Mouse (Mus musculus) frontal cortex, postnatal 25 days (tissue): ENCODE data around the gene Fbxl13.

Experiments
- DNase-seq, 2 experiments: peaks; one replicate each; pipeline ENCODE4 v3.0.0; 2022; ENCODE audit warnings: low spot score in 2 of 2

The Fbxl13 gene

GRCm38 (mm10) chr5:21519166-21519565, 126.3 kb downstream of the Fbxl13 start:
- DNase-seq, result no peak

DNA sequence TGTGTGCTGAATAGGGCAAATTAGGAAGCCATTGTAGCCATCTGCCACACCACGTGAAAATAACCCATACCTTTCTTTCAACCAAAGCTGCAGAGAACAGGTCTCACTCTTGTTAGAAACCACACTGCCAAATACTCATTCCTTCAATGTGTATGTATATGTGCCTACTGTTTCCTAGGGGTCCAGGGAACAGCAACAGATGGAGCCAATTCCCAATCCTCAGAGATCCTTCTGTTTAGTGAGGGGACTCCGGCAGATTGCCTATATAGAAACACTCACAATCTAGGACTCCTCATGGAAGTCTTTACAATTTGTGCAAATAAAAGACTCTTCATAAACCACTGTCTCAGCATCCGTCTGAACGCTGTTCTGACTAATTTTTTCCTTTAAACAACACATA, 127.2 kb downstream of the Fbxl13 start:
- DNase-seq, result no peak

- no peak for DNase-seq
These were observed 127.9 kb downstream of the Fbxl13 start for GRCm38 (mm10) chr5:21517562-21517961.

GRCm38 (mm10) chr5:21513363-21513762, 132.1 kb downstream of the Fbxl13 start:
- DNase-seq, result no peak

DNA sequence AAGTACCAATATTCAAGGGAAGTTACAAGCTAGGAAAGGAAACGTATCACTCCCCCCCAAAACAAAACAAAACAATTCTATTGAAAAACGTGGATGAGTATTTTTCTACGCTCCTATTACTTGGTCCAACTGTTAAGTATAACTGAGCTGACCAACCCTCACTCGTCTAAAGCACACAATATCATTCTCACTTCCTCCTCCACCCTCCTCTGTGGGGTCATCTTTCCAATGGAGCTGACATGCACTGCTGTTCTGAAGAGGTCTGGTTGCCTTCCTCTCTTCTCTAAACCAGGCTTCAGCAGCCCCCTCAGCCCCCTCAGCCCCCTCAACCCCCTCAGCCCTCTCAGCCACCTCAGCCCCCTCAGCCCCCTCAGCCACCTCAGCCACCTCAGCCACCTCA, 135.6 kb downstream of the Fbxl13 start:
- DNase-seq, result no peak

GRCm38 (mm10) chr5:21506887-21507286, 138.5 kb downstream of the Fbxl13 start:
- no peak for DNase-seq

DNA sequence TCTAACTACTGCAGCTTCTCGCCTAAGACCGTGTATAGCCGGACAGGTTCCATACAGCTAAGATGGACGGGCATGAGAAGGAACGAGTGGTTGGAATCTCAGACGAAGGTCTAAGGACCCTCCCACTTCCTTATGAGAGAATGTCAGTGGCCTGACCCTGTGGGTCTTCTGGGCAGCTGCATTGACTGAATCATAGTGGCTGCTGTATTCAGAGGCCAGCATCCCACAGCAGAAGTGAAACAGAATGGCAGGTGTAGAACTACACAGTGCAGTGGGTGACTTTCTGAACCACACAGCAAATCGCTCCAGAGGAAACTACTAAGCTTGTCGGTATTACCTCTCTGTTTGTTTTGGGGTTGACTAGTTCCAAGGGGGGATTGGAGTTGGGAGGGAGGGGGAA, 140.3 kb downstream of the Fbxl13 start:
- DNase-seq, result no peak

GRCm38 (mm10) chr5:21502936-21503610, 142.4 kb downstream of the Fbxl13 start:
- no peak for DNase-seq

DNA sequence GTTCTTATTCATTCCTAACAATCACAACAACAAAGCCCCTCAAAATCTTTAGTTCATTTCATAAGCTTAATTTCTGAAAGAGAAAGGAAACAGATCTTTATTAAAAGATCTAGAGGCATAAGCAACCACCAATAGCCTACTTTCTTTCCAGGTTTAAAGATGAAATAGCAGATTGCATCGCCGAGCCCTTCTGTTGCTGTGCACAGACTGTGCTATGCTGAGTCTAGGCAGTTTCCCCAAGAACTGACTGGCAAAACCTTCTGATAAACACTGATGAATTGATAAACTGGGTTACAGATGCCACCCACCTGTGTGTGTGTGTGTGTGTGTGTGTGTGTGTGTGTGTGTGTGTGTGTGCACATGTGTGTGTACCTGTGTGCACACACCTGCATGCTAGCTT, 144.5 kb downstream of the Fbxl13 start:
- no peak for DNase-seq

DNA sequence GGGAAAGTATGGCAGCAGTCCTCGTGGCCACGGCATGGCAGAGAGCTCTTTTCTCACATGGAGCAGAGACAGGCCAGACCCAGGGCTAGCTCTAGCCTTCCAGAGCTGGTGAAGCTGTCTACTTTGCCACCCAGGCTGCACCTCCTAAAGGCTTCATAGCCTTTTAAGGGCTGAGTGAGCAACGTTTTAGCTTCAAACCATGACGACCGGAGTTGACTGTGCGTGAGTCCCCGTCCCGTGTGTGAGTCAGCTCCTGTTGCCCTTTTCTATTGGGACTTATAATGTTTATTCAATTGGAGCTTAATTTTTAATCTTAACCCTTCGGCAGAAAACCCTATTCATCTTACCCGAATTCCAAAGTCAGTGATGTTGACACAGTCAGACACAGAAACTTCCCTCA, 145.3 kb downstream of the Fbxl13 start:
- no peak for DNase-seq

GRCm38 (mm10) chr5:21498925-21499324, 146.5 kb downstream of the Fbxl13 start:
- no peak for DNase-seq

DNA sequence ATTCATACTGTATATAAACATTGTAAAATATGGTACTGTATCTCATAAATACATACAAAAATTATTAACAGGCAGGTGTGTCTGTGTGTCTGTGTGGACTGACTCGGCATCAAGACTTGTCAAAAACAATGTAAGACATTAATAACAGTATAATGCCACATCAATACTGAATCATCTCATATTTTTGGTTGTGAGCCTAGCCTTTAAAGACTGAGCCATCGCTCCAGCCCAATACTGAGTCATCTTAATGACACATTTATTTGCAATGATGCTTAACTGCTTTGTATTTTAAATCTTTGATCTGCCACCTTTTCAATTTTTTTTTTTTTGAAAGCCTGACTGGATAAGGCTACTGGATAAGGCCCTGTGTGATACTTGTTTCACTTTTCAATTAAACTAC, 146.9 kb downstream of the Fbxl13 start:
- DNase-seq, result no peak

DNA sequence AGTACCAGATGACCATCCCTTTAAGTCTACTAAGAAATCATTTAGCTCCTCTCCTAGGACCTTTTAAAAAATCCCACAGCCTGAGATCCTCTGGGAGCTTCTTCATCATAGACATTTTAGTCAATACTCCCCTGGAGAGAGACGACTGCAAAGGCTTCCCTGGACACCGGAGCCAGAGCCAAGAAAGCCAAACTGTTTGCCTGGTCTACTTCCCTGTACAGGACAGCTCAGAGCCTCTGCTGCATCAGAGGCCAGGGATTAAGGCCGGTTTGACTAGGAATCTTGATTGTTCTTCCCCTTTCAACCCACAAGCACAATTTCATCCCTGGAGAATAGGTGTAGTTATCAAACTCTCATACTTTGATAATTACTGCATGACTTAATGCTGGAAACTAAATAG, 148.6 kb downstream of the Fbxl13 start:
- no peak for DNase-seq

DNA sequence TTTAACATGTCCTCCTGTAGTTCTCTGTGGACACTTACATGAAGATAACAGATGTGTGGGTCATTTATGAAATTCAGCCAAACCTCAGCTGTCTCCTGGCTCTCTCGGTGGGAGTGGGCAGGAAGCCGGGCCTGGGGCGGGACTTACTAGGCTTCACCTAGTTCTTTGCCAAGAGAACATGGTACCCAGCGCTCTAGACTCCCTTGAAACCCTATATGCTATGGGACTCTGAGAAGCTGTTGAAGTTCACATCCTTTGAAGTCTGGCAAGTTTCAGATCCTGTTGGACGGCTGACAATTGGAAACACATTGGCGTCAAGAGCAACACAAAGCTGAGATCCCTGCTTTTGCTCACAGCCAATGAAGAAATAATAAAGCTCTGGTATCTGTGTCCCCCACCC, 149.1 kb downstream of the Fbxl13 start:
- no peak for DNase-seq

DNA sequence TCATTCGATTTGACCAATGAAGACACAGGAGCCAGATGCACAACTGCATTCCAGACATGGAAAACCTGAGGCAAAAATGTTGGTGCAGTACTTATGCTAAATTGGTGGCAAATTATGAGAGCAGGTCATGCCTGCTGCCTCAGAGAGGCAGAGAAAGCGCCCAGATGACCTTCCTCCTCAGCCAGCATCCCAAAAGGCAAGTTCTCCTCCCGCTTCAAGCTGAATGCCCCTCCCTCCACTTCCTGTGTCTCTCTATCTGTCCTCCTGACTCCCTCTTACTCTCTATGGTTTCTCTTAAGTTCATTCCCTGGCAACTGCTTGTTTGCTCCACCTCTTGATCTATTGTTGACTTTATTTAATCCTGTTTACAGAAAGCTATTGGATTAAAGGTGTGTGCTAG, 150.7 kb downstream of the Fbxl13 start:
- DNase-seq, result no peak

DNA sequence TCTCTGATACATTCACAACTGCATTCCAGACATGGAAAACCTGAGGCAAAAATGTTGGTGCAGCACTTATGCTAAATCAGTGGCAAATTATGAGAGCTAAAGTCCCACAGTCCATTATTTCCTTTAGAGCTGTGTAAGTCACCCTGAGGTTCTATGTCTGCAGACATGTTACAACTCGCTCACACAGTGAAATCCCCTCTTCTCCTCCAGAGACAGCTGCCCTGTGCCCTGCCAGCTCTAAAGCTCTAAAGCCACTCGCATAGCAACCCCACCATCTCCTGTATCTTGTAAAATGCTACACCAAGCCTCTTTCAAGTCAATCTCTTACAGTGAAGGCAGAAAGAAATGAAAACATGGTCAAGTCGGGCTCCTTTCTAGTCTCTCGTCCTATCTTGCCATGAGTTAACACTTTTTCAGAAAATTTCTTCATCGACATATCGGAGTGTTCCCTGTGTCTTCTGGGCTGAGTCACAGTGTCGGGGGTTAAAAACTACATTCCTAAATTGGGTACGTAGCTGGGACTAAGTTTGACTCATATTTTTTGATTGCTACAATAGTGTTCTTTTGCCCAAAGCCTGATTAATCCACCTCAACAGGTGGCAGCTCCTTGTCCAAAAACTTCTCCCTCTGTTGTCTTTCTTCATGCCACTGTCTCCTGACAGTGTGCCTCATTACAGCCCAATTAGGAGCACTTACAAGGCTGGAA, 152.0 kb downstream of the Fbxl13 start:
- no peak for DNase-seq

GRCm38 (mm10) chr5:21492213-21492612, 153.2 kb downstream of the Fbxl13 start:
- DNase-seq, result no peak

GRCm38 (mm10) chr5:21491469-21491868, 154.0 kb downstream of the Fbxl13 start:
- DNase-seq, result no peak

DNA sequence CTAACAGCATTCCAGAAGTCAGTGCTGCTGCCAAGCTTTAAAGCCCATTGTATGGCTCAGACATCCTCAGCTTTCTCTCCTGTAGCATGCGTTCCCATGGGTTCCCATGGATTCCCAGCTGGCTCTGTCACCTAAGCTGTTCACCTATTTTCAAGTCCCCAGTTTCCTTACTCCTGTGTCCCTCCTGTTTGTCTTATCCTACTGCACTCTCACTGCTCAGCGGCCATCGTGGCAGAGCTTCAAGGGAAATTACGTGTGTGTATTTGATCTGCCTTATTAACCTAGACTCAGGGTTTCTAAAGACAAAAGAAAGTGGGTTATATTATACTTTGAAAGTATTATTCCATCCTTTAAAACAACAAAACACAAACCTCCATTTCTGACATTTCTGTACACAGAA, 156.3 kb downstream of the Fbxl13 start:
- no peak for DNase-seq

DNA sequence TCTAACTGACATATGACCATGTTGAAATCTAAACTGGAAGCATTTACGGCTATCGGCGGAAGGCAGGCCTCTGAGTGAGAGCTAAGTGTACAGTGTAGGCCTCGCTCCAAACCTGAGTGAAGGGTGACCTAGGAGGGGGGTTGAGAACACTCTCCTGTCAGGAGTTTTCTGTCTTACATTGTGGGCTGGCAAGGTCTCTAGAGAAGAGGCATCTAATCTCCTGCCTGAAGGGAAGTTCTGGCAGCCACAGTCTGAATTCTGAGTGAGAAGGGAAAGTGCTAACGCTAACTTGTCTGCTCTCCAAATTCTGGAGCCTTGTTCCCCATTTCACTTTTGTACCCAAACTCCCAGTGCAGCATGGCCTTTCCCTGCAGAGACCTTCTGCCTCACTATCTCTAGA, 156.9 kb downstream of the Fbxl13 start:
- no peak for DNase-seq

DNA sequence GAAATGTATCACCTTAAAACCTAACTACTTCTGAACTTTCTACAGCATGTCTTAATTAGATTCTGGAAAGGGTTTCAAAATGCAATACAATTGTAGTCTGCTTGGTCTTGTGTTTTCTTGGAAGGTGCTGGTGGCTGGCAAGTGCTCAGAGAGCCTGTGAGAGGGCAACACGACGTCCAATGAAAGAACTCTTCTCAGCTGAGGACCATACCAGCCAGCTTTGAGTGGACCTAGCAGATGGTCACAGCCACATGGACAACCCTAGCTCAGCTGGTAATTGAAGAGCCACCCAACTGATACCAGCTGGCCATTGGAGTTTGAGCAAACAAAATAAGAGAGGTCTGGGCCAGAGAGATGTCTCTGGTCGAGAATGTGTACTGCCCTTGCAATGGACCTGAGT, 157.7 kb downstream of the Fbxl13 start:
- DNase-seq, result no peak

DNA sequence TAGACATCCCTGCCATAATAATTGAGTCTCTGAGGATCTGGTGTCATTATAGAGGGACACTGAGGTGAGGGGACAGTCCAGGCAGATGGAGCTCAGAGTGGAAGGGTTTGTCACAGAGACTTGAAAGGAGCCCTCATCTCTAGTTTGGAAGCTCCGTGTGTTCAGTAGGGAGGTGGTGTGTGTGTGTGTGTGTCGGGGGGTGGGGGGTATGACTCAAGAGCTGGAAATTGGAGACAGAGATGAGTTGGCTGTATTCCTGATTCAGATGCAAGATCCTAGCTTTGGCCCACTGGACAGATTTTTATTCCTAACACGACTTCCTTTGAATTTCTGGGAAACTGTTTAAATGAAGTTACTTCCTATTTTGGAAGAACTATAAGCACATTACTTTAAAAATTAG, 158.1 kb downstream of the Fbxl13 start:
- no peak for DNase-seq

- DNase-seq, result no peak
These were observed 158.6 kb downstream of the Fbxl13 start for GRCm38 (mm10) chr5:21486798-21487197.
